Mouse (Mus musculus): ENCODE data around the gene Snap25.

DNA sequence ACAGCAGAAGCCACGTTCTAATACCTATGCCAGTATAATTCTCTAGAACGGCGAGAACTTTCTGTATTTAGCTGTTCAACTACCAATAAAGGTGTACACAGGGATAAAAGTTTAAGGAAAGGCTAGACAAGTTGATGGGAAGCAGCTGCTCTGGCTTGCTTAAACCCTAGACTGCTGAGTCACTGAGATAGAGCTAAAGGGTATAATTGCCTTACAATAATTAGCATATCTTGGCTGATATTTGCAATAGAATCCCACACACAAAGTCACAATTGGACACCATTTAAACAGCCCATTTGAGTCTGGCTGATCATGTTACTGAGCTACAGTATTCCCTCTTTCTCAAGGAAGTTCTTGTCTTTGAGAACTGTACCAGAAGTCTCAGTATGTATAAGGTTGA, 65.4 kb downstream of the Snap25 start:
- no peak for TF ChIP-seq CTCF (IDR thresholded peaks at IDR 0.05)
- TF ChIP-seq POLR2A (IDR thresholded peaks at IDR 0.05; ENCODE audit: insufficient read depth, low read depth, low read length): no peak
- no peak for TF ChIP-seq EP300 (IDR thresholded peaks at IDR 0.05; ENCODE audit: insufficient read depth, low read depth, low read length)
